Mouse (Mus musculus) spleen, adult 18-20 months (tissue): Measurements from ENCODE around the gene Gmnn.

ENCODE experiments used
- DNase-seq, 2 experiments: peaks; one replicate each; pipeline ENCODE4 v3.0.0; 2022; ENCODE audit warnings: mixed read lengths in 2 of 2

The Gmnn gene

DNA sequence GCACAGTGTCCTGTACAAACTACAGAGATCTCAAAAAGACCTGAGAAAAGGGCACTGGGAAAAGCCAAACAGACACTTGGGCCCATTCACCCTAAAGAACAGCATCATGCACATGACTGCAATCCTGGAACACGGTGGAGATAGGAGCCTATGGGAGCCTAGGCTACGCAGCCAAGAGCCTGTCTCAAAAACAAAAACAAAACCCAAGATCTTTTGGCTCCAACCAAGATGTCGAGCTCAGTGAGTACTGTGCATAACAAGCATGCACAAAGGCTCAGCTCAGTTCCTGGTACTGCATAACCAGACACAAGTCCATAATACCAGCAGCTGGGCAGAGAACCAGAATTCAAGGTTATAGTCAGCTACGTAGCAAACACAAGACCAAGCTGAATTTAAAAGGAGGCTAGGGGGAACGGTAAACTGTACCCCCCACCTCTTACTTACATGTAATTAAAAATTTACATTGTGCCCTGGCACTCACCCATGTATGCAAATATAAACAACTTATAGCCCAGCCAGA, 1.3 kb downstream of the Gmnn start:
- no peak for DNase-seq

DNA sequence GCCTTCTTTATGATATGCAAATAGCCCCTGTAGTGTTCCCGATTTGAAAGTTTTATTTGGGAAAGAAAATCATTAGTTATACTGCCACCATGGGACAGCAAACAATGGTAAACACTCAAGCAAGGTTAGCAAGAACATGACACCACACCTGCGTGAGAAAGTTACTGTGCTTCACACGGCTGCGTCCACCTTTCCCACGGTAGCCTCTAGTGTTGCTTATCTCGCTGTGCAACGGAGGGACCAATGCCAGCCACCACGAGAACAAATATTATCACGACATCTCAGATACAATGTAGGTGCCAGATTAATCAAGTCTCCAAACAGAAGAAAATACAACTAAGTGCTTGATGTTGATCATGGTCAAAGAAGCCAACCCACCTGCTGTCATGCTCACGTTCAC, 2.3 kb downstream of the Gmnn start:
- DNase-seq: no peak

DNA sequence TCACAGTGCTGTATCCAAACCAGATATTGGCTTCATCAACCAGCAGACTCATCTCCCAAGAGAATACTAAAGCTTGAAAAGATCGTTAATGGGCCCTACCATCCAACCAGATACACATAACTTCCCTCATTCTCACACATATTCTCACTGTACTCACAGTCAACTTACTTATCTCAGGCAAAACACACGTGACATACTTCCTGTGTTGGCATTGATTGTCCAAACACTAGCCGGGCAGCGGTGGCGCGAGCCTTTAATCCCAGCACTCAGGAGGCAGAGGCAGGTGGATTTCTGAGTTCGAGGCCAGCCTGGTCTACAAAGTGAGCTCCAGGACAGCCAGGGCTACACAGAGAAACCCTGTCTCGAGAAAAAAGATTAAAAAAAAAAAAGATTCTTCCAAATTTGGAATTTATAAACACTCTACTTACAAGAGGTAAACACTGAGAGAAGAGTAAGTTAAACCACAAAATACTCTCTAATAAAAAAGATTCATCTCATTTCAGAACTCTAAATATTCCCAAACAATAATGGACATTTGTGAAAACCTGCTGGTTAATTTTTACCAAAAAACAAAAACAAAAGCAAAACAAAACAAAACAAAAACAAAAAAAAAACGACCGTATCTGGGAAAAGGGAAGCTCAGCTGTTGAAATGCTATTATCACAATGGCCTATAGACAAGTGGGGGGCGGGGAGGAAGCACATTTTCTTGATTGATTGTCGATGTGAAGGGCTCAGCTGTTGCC, 3.7 kb downstream of the Gmnn start:
- no peak for DNase-seq

DNA sequence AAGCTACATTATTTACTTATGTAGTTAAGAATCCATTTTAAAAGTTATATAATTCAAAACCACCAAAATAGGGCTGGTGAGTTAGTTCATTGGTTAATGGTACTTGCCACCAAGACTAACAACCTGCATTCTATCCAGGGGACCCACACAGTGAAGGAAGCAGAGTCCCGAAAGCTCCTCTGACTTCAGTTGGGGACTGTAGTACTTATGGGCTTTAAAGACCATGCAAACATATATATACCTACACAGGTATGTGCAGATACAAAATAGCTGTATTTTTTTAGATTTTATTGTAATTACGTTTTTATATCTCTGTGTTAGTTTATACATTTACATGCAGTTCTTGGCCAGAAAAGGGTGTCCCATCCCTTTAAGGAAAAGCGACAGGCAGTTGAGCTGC, 5.0 kb downstream of the Gmnn start:
- DNase-seq: no peak

DNA sequence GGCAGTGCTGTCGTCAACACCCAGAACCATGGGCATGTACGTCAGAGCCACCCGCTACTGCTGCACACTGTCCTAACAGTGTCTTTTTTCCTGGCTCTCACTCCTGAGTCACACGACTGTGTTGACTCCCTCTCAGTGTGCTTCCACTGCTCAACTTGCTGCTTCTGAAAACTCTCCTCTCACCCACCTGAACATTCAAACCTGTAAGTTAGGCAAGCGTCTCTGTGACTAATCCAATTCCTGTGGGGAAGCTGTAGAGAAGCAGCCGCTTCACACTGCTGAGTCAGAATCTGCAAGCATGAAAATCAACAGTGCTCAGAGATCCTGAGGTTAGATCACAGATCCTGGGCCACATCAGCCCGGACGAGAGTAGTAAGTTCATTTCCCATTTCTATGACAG, 10.3 kb downstream of the Gmnn start:
- DNase-seq: no peak

DNA sequence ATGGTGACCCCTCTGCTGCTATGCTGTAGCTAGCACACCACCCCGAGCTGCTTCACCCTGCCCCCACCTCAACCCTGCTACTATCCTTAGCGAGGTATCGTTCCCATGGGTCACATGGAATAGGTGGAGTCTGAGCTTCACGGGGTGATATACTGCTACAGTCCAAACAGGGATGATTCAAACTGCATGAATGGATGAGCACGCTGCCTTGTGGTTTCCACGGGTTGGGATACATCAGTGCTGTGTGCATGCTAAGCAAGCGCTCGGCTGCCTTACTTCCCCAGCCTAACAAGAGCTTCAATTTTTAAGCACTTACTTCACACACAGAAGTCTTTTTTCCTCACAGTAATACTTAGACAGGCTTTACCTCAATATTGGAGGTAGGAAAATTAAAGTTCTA, 10.9 kb downstream of the Gmnn start:
- no peak for DNase-seq

DNA sequence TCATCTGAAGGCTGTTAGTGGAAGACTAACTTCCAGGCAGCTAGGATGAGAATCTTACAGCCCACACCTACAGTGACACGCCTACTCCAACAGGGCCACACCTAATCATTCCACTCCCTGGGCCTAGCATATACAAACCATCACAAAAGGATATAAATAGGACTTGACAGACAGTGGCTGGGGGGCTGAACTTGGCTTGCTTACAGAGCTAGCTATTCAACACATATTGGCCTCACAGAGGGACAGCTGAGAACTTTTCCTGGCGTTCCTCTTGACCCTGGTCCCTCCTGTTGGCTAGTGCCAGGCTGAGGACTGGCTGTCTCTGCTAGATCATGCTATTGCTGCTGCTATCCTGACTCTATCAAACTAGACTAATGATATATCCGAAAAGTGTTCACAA, 13.9 kb downstream of the Gmnn start:
- no peak for DNase-seq

DNA sequence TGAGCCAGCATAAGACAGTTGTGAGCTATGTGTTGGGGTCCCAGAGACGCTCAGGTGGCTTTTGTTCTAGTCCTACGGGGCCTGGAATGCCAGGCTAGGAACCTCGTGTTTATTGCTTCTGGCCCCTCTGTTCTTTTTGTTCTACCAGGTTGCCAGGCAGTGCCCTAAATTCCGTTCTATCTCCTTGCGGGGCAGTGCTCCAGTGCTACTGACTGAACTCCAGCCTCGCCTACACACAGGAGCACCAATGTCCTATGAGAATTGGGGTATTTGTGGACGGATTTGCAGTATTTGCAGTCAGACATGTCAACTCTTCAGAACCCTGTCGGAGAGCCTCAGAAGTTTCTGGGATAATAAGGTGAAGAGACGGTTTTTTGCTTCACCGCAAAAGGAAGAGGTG, 20.7 kb downstream of the Gmnn start, which contains the start of gene Armh2:
Gene Armh2, plus strand, starts transcription at position 205 of the 400 bp plus-strand sequence.
- DNase-seq: no peak

DNA sequence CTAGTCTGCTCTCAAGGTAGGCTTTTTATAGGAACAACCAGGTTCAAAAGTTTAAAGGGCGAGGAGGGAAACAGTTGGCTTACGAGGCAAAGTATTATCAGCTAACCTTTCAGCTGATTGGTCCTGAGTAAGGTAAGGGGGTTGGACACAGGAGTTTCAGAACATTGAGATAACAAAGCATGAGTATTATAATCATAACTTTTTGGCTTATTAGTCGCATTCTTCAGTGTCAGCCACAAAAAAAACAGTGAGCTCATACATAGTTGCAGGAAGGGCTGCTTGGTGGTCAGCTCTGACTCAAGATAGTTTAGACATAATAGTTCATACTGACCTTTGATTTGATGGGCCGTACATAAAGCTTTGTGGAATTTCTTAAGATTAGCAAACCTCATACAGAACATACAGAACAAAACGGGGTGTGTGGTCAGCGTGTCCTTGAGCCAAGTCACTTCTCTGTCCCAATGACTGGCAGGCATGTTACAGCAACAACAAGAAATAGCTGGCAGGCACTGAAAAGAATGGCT, 26.1 kb downstream of the Gmnn start:
- no peak for DNase-seq

DNA sequence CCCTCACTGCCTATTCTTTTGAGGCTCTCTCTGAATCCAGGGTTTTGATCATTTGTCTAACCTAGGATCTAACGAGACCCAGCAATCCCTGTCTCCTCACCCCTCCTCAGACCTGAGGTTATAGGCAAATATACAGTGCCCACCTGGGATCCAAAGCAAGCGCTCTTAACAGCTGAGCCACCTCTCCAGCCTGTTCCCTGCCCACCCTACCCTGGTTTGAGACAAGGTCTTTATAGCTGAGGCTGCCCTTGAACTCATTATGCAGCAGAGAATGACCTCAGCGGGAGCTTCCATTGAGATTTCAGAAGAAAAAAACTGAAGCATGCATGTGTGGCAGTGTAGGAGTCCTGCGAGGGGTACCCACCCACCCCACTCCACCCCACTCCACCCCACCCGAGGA, 27.2 kb downstream of the Gmnn start:
- no peak for DNase-seq

DNA sequence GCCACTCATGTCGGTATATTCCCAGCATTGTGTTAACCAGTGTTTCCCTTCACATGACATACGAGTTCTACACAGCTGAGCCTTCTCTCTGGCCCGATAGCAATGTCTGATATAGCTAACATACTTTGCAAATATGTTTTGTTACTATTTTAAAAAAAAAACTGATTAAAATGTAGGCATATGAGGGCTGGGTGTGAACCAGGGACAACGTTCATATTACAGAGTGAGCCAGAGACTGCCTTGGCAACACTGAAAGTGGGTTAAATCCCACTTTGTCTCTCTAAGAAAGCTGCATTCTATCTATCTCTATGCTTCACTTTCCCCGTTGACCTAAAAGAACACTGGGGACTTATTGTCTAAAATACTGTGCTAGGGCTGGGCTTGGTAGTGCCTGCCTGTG, 32.6 kb downstream of the Gmnn start:
- DNase-seq: no peak

DNA sequence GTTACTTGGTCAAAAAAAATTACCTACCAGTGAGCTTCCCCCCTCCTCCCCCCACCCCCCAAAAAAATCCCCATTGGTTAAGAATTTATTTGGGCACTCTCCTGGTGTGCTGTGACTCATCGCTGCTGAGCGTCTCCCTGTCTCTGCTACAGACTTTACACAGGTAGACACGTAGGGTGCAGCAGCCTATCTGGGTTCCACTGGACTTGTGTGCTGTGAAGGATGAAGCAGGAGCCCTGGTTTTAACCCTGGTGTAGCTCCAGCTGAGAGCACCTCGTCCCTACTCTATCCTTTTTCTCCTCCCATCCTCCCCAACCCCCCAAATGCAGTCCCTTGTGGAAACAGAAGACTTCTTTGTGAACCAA, 37.3 kb downstream of the Gmnn start:
- no peak for DNase-seq

DNA sequence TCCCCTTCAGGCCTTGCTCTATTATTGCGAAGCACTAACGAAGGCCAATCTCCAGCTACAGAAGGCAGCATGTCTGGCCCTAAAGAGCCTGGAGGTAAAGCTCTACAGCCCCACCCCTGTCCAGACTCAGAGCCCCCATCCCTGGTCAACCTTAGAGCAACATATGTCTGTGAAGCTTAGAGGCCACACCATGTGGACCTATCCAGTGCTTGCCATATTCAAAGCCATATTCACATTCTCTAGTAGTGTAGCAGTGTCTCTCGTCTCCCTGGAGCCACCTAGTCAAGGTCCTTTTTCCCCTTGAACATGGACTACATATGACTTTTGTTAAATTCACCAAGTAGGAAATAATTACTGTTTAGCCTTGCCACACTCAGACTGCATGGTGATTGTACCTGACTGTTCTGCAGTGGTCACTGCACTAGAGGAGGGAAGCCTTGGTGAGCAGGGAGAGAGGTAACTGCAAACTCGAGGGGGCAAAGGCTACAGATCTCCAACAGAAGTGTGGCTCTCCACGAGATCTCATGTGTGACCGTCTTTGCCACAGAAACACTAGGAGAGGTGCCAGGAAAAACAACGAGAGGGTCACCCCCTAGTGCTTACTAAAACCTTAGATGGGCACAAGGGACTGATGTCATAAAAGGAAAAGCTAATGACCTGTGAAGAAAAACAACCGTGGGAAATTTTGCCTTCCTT, 37.9 kb downstream of the Gmnn start:
- no peak for DNase-seq

DNA sequence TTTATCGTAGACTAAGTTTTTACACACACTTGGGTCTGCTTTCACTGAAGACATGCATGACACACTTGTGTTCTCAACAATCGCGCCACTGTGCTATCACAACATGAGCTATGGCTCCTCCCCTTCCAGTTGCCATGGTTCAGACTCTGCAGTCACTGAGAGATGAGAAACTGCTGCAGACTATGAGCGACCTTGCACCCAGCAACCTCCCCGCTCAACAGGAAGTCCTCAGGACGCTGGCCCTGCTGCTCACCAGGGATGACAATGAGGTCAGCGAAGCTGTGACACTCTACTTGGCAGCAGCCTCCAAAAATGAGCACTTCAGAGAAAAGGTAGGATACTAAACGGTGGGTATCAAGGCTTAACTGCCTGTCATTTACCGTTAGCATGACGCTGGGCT, 40.2 kb downstream of the Gmnn start:
- DNase-seq: no peak

DNA sequence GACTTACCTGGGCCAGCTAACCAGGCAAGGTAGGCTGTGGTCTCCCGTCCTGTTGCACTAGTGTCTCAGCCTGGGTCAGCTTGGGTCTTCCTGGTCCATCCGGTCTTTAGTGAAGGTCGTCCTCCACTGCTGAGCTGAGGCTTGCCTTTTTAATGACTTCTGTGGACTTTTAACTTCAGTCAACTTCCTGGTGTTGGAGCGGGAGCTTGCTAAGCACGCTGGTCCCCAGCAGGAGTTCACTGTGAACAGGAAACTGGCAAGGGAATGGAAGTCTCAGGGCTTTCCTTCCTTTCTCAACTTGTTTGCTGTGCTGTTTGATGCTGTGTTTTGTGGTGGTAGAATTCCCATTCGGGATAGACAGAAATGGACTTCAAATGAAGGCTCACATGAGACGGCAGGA, 44.0 kb downstream of the Gmnn start:
- no peak for DNase-seq

DNA sequence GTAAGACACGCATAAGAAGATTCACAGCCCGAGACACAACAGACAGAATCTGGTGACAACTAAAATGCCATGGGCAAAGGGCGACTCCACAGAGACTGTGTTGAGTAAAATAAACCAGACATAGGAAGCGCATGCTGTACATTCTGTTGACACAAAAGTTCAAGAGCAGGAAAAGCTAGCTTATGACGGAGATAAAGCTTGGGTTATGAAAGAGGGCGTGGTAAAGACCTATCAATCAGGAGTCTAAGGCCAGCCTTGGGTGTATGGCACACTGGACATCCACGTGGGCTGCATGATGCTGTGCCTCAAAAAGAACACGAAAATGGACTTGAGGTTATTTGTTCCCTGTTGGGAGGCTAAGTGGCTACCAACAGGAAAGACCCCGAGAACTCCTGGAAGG, 45.3 kb downstream of the Gmnn start:
- no peak for DNase-seq

DNA sequence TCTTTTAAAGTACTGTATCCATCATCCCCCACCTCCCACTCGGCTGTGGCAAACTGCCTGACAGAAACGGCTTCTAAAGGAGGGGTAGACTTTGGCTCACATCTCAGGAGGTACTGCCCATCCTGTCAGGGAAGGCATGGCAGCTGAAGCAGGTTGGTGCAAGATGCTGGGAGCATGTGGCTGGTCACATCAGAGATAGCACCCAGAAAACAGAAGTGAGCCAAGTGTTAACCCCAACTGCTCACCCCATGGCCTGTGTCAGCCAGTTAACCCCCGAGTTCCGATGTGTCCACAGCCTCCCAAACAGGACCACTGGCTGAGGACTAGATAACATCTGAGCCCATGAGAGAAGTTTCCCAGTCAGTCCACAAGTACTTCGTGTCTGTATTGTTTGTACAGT, 46.1 kb downstream of the Gmnn start:
- DNase-seq: no peak

DNA sequence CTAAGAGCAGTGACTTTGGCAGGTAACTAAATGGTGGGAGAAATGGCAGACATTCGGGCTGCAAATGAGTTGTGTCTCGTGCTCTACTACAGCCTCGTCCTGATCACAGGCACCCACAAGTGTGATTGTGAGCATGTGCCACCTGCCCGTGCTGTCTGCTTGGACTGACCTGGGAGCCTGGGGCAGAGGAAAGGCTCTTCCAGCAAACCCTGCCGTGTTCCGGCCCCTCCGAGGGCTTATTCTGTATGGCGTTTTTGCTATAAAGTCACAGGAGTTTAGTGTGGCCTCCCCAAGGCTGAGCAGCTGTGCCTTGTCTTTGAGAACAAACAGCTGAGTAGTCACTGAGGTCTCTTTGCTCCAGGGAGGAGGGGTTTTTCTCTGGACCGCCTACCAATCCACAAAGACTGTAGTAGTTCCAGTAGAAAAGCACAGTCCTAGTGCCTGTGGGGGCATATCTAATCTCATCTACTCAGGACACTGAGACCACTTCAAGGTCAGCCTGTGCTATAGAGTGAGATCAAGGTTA, 47.3 kb downstream of the Gmnn start:
- DNase-seq: no peak

DNA sequence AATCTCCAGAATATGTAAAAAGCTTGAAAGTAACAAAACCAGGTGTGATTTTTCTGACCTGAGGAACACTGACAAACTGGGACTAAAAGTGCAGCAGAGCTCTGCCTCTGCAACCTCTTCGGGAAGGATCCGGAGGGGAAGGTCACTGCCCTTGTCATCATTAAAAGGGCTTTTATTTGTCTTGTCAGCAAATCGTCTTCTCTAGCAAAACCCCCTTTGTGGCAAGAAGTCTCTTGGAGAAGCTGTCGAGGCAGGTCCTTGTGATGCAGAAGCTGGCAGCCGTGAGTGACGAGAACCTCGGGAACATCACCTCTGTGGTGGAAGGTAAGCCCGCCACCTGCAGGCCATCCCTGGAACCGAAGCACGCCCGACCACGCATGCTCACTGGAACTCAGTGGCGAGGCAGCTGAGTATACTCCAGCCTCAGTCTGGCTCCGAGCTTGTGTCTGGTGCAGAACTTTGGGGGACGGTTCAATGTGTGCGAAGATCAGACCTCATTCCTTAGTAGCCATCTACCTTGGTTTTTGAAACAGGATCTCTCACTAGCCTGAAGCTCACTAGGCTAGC, 48.2 kb downstream of the Gmnn start:
- peak; percentile 43 to 69 for DNase-seq

DNA sequence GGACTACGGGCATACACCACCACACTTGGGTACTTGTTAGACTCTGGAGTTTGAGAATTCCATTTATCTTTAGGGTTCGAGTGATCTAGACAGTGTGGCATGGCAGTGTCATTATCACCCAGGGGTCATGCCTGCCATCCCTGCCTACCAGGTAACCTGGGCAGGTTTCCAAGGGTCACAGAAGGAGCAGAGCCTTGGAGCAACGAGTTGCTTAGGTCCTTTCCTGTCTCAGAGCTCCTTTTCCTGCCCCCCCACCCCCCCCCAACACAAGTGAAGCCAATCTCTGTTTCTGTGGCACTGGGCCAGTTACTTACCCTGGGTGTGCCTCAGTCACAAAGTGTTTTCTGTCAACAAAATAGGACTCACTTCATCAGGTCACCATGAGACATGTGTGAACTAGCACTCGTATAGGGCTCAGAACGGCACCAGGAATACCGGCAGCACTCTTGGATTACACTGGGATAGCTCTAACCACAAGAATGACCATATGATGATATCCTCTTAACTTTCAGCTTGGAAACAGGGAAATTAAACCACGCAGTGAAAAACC, 49.1 kb downstream of the Gmnn start:
- DNase-seq: no peak

DNA sequence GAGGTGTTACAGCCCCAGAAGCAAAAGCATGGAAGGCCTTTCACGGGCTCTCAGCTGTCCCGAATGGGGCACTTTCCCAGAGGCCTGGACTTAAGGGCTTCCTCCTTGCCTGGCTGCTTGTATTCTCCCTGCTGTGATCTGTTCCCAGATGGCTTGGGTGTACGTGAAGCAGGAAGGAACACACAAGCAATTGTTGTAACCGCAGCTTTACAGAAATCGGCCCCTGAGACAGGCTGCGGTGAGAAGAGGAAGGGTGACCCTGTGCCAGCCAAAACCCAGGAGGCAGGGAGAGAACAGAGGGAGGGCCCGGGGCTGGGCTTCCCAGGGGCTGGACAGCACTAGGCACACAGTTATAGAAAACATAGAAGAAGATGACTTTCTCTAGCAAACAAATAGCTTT, 50.8 kb downstream of the Gmnn start:
- no peak for DNase-seq

DNA sequence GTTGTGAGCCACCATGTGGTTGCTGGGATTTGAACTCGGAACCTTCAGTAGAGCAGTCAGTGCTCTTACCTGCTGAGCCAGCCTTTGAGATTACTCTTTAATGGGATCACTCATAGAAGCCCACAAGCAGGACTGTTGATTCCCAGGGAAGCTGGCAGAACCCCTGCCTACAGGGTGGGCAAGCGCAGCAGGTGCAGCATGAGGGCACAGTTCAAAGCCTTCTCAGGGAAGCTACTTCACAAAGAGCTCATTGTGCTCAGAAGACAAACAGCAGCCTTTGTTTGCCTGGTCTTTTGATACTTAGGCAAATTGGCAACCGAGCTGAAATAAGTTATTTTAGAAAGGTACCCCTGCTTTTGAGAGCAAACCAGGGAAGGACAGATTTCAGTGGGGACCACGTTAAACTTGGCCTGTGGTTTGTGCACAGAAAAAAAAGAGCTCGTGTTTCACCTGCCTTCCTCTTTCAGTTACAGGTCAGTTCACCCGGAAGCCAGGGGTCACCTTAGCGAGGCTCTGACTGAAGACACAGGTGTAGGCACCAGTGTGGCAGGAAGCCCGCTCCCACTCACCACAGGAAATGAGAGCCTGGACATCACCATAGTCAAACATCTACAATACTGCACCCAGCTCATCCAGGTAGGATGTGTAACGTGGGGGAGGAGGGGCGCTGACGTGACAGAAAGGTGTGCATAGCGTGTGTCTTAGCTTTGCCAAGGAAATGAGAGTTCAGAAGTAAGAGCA, 51.9 kb downstream of the Gmnn start:
- DNase-seq: no peak

DNA sequence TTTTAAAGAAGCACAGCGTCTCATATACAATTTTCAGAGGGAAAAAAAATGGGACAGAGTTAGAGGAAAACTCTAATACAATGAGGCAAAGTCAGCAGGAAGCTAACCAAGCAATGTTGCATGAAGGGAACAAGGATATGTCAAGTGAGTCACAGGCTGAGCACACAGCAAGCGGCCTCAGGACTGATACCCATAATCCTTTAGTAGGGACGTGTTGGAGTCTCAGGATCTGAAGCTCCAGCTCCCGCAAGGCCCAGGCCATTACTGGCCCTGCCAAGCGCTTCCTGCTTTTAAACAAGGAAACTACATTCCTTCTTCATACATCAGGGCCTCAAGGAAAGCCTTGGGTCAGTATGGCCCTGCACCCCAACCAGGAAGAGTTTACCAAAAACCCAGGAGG, 59.6 kb downstream of the Gmnn start:
- DNase-seq: no peak
